Mouse (Mus musculus) lung, embryonic 16.5 days (tissue): ENCODE data around the gene Lrrc49. TPM values are rescaled to one million over a fixed set of nuclear protein-coding genes. Genes with fewer than 3 reads are reported as not detected.
A peak's percentile ranks its signal among the peaks of the same experiment; 100 is the strongest.

Source experiments
- ATAC-seq: fragments of 200-750 bp; cut with Nextera tagmentation; 2 replicates; pipeline ENCODE4 v1.8.0; 2017; ENCODE audit warnings: low read depth, mild to moderate bottlenecking, moderate library complexity
- H3K27ac ChIP-seq: fragments of 300-500 bp; sonication (generic); 2 replicates; pipeline ENCODE4 v1.5.1; 2014; ENCODE audit warnings: mild to moderate bottlenecking, control low read depth, low read length
- H3K27me3 ChIP-seq: fragments of 300-500 bp; sonication (generic); 2 replicates; pipeline ENCODE4 v1.6.1; 2014; ENCODE audit warnings: low read depth, low read length, mixed read lengths; ENCODE audit not compliant: control insufficient read depth, insufficient read depth
- H3K36me3 ChIP-seq: fragments of 300-500 bp; sonication (generic); 2 replicates; pipeline ENCODE4 v1.6.1; 2014; ENCODE audit warnings: low read length; ENCODE audit not compliant: control insufficient read depth, insufficient read depth
- H3K4me1 ChIP-seq: fragments of 300-500 bp; sonication (generic); replicated peaks from 2 replicates; pipeline ENCODE4 v1.6.1; 2014; ENCODE audit warnings: low read length, mixed read lengths; ENCODE audit not compliant: control insufficient read depth, insufficient read depth
- H3K4me2 ChIP-seq: fragments of 300-500 bp; sonication (generic); 2 replicates; pipeline ENCODE4 v1.6.1; 2014; ENCODE audit warnings: low read depth, low read length, control low read depth
- H3K4me3 ChIP-seq: fragments of 300-500 bp; sonication (generic); 2 replicates; pipeline ENCODE4 v1.5.1; 2014; ENCODE audit warnings: mild to moderate bottlenecking, low read length, control low read depth
- H3K9ac ChIP-seq: fragments of 300-500 bp; sonication (generic); 2 replicates; pipeline ENCODE4 v1.6.1; 2014; ENCODE audit warnings: low read length, control low read depth
- H3K9me3 ChIP-seq: fragments of 300-500 bp; sonication (generic); 2 replicates; pipeline ENCODE4 v1.6.1; 2016; ENCODE audit warnings: low read length; ENCODE audit not compliant: control insufficient read depth
- WGBS: fragments of 180-500 bp; shearing (Covaris S2); extraction: QIAGEN DNeasy Blood & Tissue Kit; methylation state at CpG from one replicate; pipeline ENCODE4 v1.1.7; 2014; 5-methylcytosine and 5-hydroxymethylcytosine counted together
- polyA plus RNA-seq: library from polyadenylated mRNA; unstranded; fragments of >200 nt; fragmentation: Nextera tagmentation; extraction: Ambion mirVana; gene quantifications from 2 replicates; pipeline ENCODE4 v1.2.1, GENCODE M21; 2015

The Lrrc49 gene
- polyA plus RNA-seq, 1 experiment from 2014 or later, result 16.3 TPM

GRCm38 (mm10) chr9:60616946-60617345 lies 71.0 kb downstream of the Lrrc49 start:
- Histone ChIP-seq H3K4me3 (no peak overlapping the region), H3K9me3 (no peaks in the 10 kb centered on the region), H3K4me2 (0 out of 2 replicates have a peak overlapping the region, but pooled peaks have one; percentile 4), H3K4me1 (peaks cover 8% of the 10 kb centered on the region), H3K36me3 (no peaks in the 10 kb centered on the region), H3K27ac (peak overlapping the region; percentile 83), H3K27me3 (no peaks in the 10 kb centered on the region), H3K9ac (peak overlapping the region; percentile 43; the same call in 1 of the 2 replicates)
- peak; percentile 91 for ATAC-seq
- 50% methylated on average over 9 of the region's 9 CpGs for WGBS

- ATAC-seq, result no peak
- WGBS, result 44% methylated on average over 7 of the region's 7 CpGs
- no peak overlapping the region for H3K4me3 ChIP-seq
These were observed 71.6 kb downstream of the Lrrc49 start for GRCm38 (mm10) chr9:60616359-60616758.

GRCm38 (mm10) chr9:60612260-60612659 lies 75.7 kb downstream of the Lrrc49 start:
- peaks cover 11% of the 10 kb centered on the region for H3K4me1 ChIP-seq
- no peak overlapping the region for H3K4me2 ChIP-seq
- ATAC-seq, result no peak
- no peak overlapping the region for H3K9ac ChIP-seq
- no peaks in the 10 kb centered on the region for H3K9me3 ChIP-seq
- H3K27me3 ChIP-seq, result no peaks in the 10 kb centered on the region
- 64% methylated on average over 2 of the region's 2 CpGs for WGBS
- H3K36me3 ChIP-seq, result no peaks in the 10 kb centered on the region
- H3K4me3 ChIP-seq, result no peak overlapping the region
- H3K27ac ChIP-seq, result 0 out of 2 replicates have a peak overlapping the region, but pooled peaks have one; percentile 27

More at GRCm38 (mm10) chr9:60616359-60616758, 71.6 kb downstream of the Lrrc49 start:
- no peaks in the 10 kb centered on the region for H3K9me3 ChIP-seq
- H3K27ac ChIP-seq, result peak overlapping the region; percentile 36; the same call in 1 of the 2 replicates
- H3K9ac ChIP-seq, result no peak overlapping the region
- H3K27me3 ChIP-seq, result no peaks in the 10 kb centered on the region
- H3K4me1 ChIP-seq, result peaks cover 11% of the 10 kb centered on the region
- no peaks in the 10 kb centered on the region for H3K36me3 ChIP-seq
- H3K4me2 ChIP-seq, result no peak overlapping the region

GRCm38 (mm10) chr9:60610194-60610593 lies 77.8 kb downstream of the Lrrc49 start:
- no peak overlapping the region for H3K4me2 ChIP-seq
- H3K36me3 ChIP-seq, result no peaks in the 10 kb centered on the region
- peaks cover 5% of the 10 kb centered on the region; the same call in 1 of the 2 replicates for H3K4me1 ChIP-seq
- no peak overlapping the region for H3K4me3 ChIP-seq
- H3K9me3 ChIP-seq, result no peaks in the 10 kb centered on the region
- 38% methylated on average over 13 of the region's 13 CpGs for WGBS
- ATAC-seq, result no peak
- no peaks in the 10 kb centered on the region for H3K27me3 ChIP-seq
- no peak overlapping the region for H3K27ac ChIP-seq
- no peak overlapping the region for H3K9ac ChIP-seq

- H3K36me3 ChIP-seq, result no peaks in the 10 kb centered on the region
- H3K9ac ChIP-seq, result no peak overlapping the region
- no peak overlapping the region for H3K4me3 ChIP-seq
- H3K9me3 ChIP-seq, result no peaks in the 10 kb centered on the region
- no peak for ATAC-seq
- no peak overlapping the region for H3K4me2 ChIP-seq
- H3K27me3 ChIP-seq, result no peaks in the 10 kb centered on the region
- 82% methylated on average over 9 of the region's 9 CpGs for WGBS
- no peak overlapping the region for H3K27ac ChIP-seq
- H3K4me1 ChIP-seq, result peaks cover 5% of the 10 kb centered on the region; the same call in 1 of the 2 replicates
These were observed 79.1 kb downstream of the Lrrc49 start for GRCm38 (mm10) chr9:60608857-60609256.

GRCm38 (mm10) chr9:60608086-60608485 lies 79.9 kb downstream of the Lrrc49 start:
- no peaks in the 10 kb centered on the region for H3K36me3 ChIP-seq
- no peak overlapping the region for H3K9ac ChIP-seq
- no peak overlapping the region for H3K4me3 ChIP-seq
- H3K27ac ChIP-seq, result no peak overlapping the region
- ATAC-seq, result no peak
- H3K27me3 ChIP-seq, result no peaks in the 10 kb centered on the region
- H3K4me2 ChIP-seq, result no peak overlapping the region
- WGBS, result 81% methylated on average over 3 of the region's 3 CpGs
- H3K4me1 ChIP-seq, result peaks cover 5% of the 10 kb centered on the region; the same call in 1 of the 2 replicates
- no peaks in the 10 kb centered on the region for H3K9me3 ChIP-seq

- no peaks in the 10 kb centered on the region for H3K4me1 ChIP-seq
- no peak overlapping the region for H3K27ac ChIP-seq
- no peaks in the 10 kb centered on the region for H3K27me3 ChIP-seq
- 53% methylated on average over 2 of the region's 2 CpGs for WGBS
- no peak overlapping the region for H3K9ac ChIP-seq
- no peaks in the 10 kb centered on the region for H3K9me3 ChIP-seq
- no peaks in the 10 kb centered on the region for H3K36me3 ChIP-seq
- no peak for ATAC-seq
- no peak overlapping the region for H3K4me3 ChIP-seq
- H3K4me2 ChIP-seq, result no peak overlapping the region
These were observed 83.0 kb downstream of the Lrrc49 start for GRCm38 (mm10) chr9:60604971-60605370.

- Histone ChIP-seq H3K4me2 (no peak overlapping the region), H3K27ac (no peak overlapping the region), H3K36me3 (no peaks in the 10 kb centered on the region), H3K9me3 (no peaks in the 10 kb centered on the region), H3K27me3 (no peaks in the 10 kb centered on the region), H3K4me1 (no peaks in the 10 kb centered on the region), H3K9ac (no peak overlapping the region), H3K4me3 (no peak overlapping the region)
- WGBS, result 69% methylated on average over 10 of the region's 10 CpGs
- ATAC-seq, result no peak
These were observed 86.0 kb downstream of the Lrrc49 start for GRCm38 (mm10) chr9:60601936-60602335.

GRCm38 (mm10) chr9:60600273-60600672 lies 87.7 kb downstream of the Lrrc49 start:
- H3K36me3 ChIP-seq, result no peaks in the 10 kb centered on the region
- no peaks in the 10 kb centered on the region for H3K4me1 ChIP-seq
- H3K27me3 ChIP-seq, result no peaks in the 10 kb centered on the region
- no peak overlapping the region for H3K4me3 ChIP-seq
- 78% methylated on average over 4 of the region's 4 CpGs for WGBS
- H3K9me3 ChIP-seq, result no peaks in the 10 kb centered on the region
- H3K27ac ChIP-seq, result no peak overlapping the region
- H3K4me2 ChIP-seq, result no peak overlapping the region
- no peak overlapping the region for H3K9ac ChIP-seq
- ATAC-seq, result no peak

- WGBS, result 46% methylated on average over 2 of the region's 2 CpGs
- Histone ChIP-seq H3K27ac (no peak overlapping the region), H3K9ac (no peak overlapping the region), H3K4me1 (no peaks in the 10 kb centered on the region), H3K4me2 (no peak overlapping the region), H3K27me3 (no peaks in the 10 kb centered on the region), H3K9me3 (no peaks in the 10 kb centered on the region), H3K4me3 (no peak overlapping the region), H3K36me3 (no peaks in the 10 kb centered on the region)
- no peak for ATAC-seq
These were observed 88.5 kb downstream of the Lrrc49 start for GRCm38 (mm10) chr9:60599489-60599888.
